Mouse (Mus musculus) forebrain, embryonic 13.5 days (tissue): Measurements from ENCODE around the gene Atoh1. TPM values are rescaled to one million over a fixed set of nuclear protein-coding genes. Genes with fewer than 3 reads are reported as not detected.

Source experiments
- ATAC-seq: fragments of 200-750 bp; cut with Nextera tagmentation; 2 replicates; pipeline ENCODE4 v1.8.0; 2017
- H3K27ac ChIP-seq: fragments of 300-500 bp; sonication (generic); 2 replicates; pipeline ENCODE4 v1.5.1; 2015; ENCODE audit warnings: inconsistent platforms, mild to moderate bottlenecking, moderate library complexity
- H3K27me3 ChIP-seq: fragments of 300-500 bp; sonication (generic); 2 replicates; pipeline ENCODE4 v1.6.1; 2015; ENCODE audit warnings: mild to moderate bottlenecking, inconsistent platforms
- H3K36me3 ChIP-seq: fragments of 300-500 bp; sonication (generic); 2 replicates; pipeline ENCODE4 v1.6.1; 2015; ENCODE audit warnings: mild to moderate bottlenecking, inconsistent platforms; ENCODE audit not compliant: poor library complexity, severe bottlenecking
- H3K4me1 ChIP-seq: fragments of 300-500 bp; sonication (generic); 2 replicates; pipeline ENCODE4 v1.6.1; 2015; ENCODE audit warnings: inconsistent platforms
- H3K4me2 ChIP-seq: fragments of 300-500 bp; sonication (generic); 2 replicates; pipeline ENCODE4 v1.6.1; 2015; ENCODE audit warnings: inconsistent platforms, mild to moderate bottlenecking, moderate library complexity
- H3K4me3 ChIP-seq: fragments of 300-500 bp; sonication (generic); 2 replicates; pipeline ENCODE4 v1.5.1; 2015; ENCODE audit warnings: mild to moderate bottlenecking, inconsistent platforms
- H3K9ac ChIP-seq: fragments of 300-500 bp; sonication (generic); 2 replicates; pipeline ENCODE4 v1.6.1; 2015; ENCODE audit warnings: mild to moderate bottlenecking, inconsistent platforms
- H3K9me3 ChIP-seq: fragments of 300-500 bp; sonication (generic); replicated peaks from 2 replicates; pipeline ENCODE4 v1.6.1; 2016; ENCODE audit warnings: inconsistent platforms
- WGBS: fragments of 180-500 bp; shearing (Covaris S2); methylation state at CpG from one replicate; pipeline ENCODE4 v1.1.7; 2015; 5-methylcytosine and 5-hydroxymethylcytosine counted together
- polyA plus RNA-seq: library from polyadenylated mRNA; unstranded; fragments of >200 nt; fragmentation: Nextera tagmentation; extraction: Ambion mirVana; gene quantifications from 2 replicates; pipeline ENCODE4 v1.2.1, GENCODE M21; 2015

Atoh1 gene
- polyA plus RNA-seq, 1 experiment from 2014 or later, result not detected

- no peak overlapping the region for H3K27ac ChIP-seq
- no peak overlapping the region for H3K4me2 ChIP-seq
- no peaks in the 10 kb centered on the region for H3K36me3 ChIP-seq
- no peak for ATAC-seq
- no peak overlapping the region for H3K9ac ChIP-seq
- peaks cover 96% of the 10 kb centered on the region for H3K27me3 ChIP-seq
- H3K9me3 ChIP-seq, result no peaks in the 10 kb centered on the region
- no peak overlapping the region for H3K4me3 ChIP-seq
- 4% methylated on average over 8 of the region's 8 CpGs for WGBS
- H3K4me1 ChIP-seq, result peaks cover 43% of the 10 kb centered on the region
These were observed 2.8 kb downstream of the Atoh1 start for GRCm38 (mm10) chr6:64731621-64732320.

DNA sequence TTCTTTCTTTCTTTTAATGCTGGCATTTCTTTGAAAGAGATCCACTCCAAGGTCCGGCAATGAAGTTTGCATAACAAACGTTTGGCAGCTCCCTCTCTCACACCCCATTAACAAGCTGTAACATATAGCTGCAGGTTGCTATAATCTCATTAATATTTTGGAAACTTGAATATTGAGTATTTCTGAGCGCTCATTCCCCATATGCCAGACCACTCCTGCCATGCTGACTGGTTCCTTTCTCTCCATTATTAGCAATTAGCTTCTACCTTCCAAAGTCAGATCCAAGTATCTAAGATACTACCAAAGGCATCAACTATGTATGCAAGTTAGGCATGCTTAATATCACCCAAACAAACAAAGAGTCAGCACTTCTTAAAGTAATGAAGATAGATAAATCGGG is 4.4 kb downstream of the Atoh1 start:
- no peak overlapping the region for H3K4me2 ChIP-seq
- no peak for ATAC-seq

DNA sequence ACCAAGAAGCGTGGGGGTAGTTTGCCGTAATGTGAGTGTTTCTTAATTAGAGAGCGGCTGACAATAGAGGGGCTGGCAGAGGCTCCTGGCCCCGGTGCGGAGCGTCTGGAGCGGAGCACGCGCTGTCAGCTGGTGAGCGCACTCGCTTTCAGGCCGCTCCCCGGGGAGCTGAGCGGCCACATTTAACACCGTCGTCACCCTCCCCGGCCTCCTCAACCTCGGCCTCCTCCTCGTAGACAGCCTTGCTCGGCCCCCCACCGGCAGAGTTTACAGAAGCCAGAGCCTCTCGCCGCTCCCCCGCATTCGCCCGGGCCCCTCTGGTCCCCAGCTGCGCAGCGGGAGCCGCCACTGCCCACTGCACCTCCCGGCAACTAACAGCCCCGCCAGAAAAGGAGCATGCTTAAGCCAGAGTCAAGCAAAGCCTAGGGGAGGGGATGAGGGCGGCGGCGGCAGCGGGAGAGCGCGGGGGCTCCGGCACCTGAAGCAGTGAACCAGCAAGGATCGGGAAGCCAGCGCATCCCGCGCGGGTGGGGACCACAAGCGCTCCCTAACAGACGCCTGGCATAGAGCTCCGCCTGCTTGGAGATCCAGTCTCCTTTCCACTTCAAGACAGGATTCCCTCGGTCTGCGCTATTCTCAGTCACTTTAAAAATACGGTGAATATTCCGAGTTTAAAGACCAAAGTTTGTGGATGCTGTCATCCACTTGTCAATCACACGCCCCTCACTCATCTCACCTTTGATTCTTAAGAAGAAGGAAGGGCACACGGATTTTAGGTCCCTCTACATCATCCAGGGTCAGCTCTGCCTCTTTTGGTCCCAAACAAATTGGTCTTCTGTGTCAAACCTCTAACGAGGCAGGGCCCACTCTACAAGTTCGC is 5.8 kb downstream of the Atoh1 start:
- Histone ChIP-seq H3K27me3 (peaks cover 72% of the 10 kb centered on the region), H3K9me3 (no peaks in the 10 kb centered on the region), H3K4me3 (peak overlapping the region; percentile 53), H3K9ac (peak overlapping the region; percentile 58), H3K27ac (no peak overlapping the region), H3K4me1 (peaks cover 20% of the 10 kb centered on the region), H3K4me2 (peak overlapping the region; percentile 95), H3K36me3 (no peaks in the 10 kb centered on the region)
- WGBS, result 1% methylated on average over 48 of the region's 54 CpGs
- ATAC-seq, result peak; percentile 81

More for the DNA sequence above, 4.4 kb downstream of the Atoh1 start:
- Histone ChIP-seq H3K27me3 (peaks cover 82% of the 10 kb centered on the region), H3K4me3 (no peak overlapping the region), H3K36me3 (no peaks in the 10 kb centered on the region), H3K9me3 (no peaks in the 10 kb centered on the region), H3K27ac (no peak overlapping the region), H3K4me1 (peaks cover 33% of the 10 kb centered on the region), H3K9ac (no peak overlapping the region)
- WGBS, result 0% methylated on average over 4 of the region's 4 CpGs

DNA sequence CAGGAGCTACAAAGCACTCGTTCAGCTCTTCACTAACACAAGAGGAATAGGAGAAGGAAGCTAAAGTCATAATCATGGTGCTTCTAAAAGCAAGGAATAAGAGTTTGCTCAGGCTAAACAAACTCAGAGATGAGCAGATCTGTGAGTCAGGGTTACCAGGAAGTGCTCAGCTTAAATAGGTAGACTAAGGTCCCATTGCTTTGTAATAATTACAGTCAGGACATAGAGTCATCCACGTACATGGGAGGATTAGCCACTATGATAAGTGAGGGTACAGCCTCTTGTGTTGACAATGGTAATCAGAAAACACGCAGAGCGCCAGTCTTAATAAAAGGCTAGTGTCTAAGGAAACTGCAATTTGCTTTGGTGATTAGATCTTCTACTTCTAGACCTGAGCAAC is 7.4 kb downstream of the Atoh1 start:
- peaks cover 13% of the 10 kb centered on the region for H3K4me1 ChIP-seq
- 76% methylated on average over 4 of the region's 4 CpGs for WGBS
- H3K4me2 ChIP-seq, result no peak overlapping the region
- no peak overlapping the region for H3K9ac ChIP-seq
- no peak for ATAC-seq
- H3K9me3 ChIP-seq, result no peaks in the 10 kb centered on the region
- H3K4me3 ChIP-seq, result no peak overlapping the region
- H3K27ac ChIP-seq, result no peak overlapping the region
- peaks cover 59% of the 10 kb centered on the region for H3K27me3 ChIP-seq
- H3K36me3 ChIP-seq, result no peaks in the 10 kb centered on the region

DNA sequence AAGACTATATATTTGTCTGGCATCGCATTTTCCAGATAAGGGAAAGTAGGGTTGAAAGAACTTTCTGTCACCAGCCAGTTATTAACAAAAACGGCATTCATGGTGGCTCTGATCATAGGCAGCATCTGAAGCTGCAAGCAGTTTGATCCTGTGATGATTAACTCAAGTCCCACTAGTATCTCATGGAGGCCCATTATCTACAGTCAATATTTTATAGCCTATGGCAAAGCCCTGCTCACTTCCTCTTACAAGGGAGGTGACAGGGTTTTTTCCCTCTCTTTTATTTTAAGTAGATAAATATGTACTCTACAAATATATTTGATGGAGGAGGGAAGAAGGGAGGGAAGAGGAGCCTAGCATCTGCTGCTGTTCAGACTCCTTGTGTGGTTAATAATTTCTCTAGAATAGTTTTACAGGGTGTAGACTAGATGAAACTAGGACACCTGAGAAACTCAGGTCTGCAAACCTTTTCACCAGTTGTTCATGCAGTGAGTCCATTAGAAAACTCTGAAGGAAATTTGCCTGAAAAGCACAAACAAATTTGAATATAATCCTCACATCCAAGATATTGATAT is 14.1 kb downstream of the Atoh1 start:
- 89% methylated on average over 2 of the region's 2 CpGs for WGBS
- Histone ChIP-seq H3K27me3 (peaks cover 4% of the 10 kb centered on the region; the same call in 1 of the 2 replicates), H3K4me1 (no peaks in the 10 kb centered on the region), H3K9ac (no peak overlapping the region), H3K27ac (no peak overlapping the region), H3K4me2 (no peak overlapping the region), H3K9me3 (no peaks in the 10 kb centered on the region), H3K36me3 (no peaks in the 10 kb centered on the region), H3K4me3 (no peak overlapping the region)
- ATAC-seq, result no peak

DNA sequence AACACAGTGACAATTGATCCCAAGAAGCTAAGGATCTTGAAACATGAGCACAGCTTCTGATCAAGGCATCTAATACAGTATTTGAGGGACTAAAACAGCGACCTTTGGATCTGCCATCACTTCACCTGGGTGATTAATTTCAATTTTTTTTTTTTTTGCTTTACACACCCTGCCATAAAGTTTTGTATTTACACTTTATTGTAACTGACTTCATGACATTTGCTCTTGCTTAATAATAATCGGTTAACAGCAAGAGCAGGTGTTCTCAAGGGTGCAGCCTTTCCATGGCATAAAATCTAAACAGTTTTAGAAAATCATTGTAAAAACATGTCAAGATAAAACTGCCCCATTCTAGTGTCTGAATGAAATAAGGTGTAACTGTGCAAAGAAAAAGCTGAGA is 25.6 kb downstream of the Atoh1 start:
- 89% methylated on average over 2 of the region's 2 CpGs for WGBS
- Histone ChIP-seq H3K36me3 (no peaks in the 10 kb centered on the region), H3K27ac (no peak overlapping the region), H3K9me3 (no peaks in the 10 kb centered on the region), H3K27me3 (no peaks in the 10 kb centered on the region), H3K4me2 (no peak overlapping the region), H3K4me3 (no peak overlapping the region), H3K9ac (no peak overlapping the region), H3K4me1 (no peaks in the 10 kb centered on the region)
- no peak for ATAC-seq

DNA sequence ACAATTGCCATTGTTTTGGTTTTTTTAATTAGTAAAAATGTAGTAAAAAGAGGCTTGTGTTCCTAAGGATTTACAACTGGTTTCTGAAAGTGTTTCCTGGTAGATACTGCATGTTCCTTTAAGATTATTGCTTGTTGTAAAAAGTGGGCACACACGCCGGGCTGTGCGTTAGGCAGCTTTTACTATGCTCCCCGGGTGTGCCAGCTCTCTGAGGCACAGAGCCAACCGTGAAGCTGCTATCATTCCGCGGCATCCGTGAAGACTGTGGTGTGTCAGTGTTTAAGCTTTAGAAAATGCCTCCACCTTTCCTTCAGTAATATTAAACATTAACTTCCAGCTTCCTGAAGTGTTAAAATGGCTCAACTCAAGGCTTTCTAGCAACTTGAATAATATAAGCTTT is 35.0 kb downstream of the Atoh1 start:
- no peaks in the 10 kb centered on the region for H3K9me3 ChIP-seq
- H3K4me3 ChIP-seq, result no peak overlapping the region
- no peaks in the 10 kb centered on the region for H3K27me3 ChIP-seq
- 37% methylated on average over 8 of the region's 8 CpGs for WGBS
- no peak overlapping the region for H3K27ac ChIP-seq
- ATAC-seq, result no peak
- no peak overlapping the region for H3K9ac ChIP-seq
- no peaks in the 10 kb centered on the region for H3K36me3 ChIP-seq
- no peaks in the 10 kb centered on the region for H3K4me1 ChIP-seq
- H3K4me2 ChIP-seq, result no peak overlapping the region

- Histone ChIP-seq H3K27ac (no peak overlapping the region), H3K9me3 (no peaks in the 10 kb centered on the region), H3K4me2 (no peak overlapping the region; the same call in 1 of the 2 replicates), H3K4me1 (no peaks in the 10 kb centered on the region), H3K9ac (no peak overlapping the region), H3K27me3 (no peaks in the 10 kb centered on the region), H3K4me3 (no peak overlapping the region), H3K36me3 (no peaks in the 10 kb centered on the region)
- ATAC-seq, result no peak
- 2% methylated on average over 7 of the region's 7 CpGs for WGBS
These were observed 44.5 kb downstream of the Atoh1 start for GRCm38 (mm10) chr6:64773430-64773829.
